Mouse (Mus musculus) naive thymus-derived CD4-positive, alpha-beta T cell, adult 2 months (primary cell): Measurements from ENCODE around the gene Pmm2.

Experiments used
- DNase-seq: peaks from one replicate; pipeline ENCODE4 v3.0.0-alpha.2; 2011; ENCODE audit warnings: low read depth

The Pmm2 gene

DNA sequence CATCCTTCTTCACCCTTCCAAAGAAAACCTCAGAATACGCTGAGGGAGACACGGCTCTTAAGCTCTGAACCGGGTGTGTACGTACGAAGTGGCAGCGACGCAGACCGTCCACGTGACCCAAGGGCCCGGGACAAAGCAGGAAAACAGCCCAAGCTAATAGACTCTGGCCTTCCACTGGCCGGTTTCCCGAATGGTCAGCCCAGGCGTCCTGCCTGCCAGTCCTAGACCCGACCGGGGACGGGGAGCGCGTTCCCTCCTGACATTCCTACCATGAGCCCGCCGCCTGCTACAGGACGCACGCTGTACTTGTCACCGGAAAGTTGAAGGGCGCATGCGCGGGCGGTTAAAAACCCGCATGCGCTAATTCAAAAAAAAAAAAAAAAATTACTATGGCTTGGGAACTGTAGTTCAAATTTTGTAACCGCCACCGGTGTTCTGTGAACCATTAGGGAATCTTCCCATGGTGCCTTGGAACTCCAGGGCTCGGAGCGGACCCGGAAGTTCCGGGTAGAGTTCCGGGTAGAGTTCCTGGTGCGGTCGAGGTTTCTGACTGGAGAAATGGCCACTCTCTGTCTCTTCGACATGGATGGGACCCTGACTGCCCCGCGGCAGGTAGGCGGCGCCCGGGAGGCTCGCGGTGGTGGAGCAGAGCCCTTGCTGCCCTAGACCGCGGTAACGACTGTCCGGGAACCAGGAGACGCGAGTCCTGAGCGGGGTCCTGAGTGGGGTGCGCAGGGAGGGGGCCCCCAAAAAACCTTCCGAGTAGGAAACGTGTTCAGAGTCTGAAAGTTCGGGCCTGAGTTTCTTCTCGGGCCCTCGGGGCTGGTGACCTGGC, at the start of gene Pmm2, which contains the start of gene Tmem186:
Gene Pmm2 (plus strand): TSS at position 458 of the 835 bp plus-strand sequence.
Gene Tmem186 (minus strand): TSS at position 496 of the 835 bp plus-strand sequence.
- DNase-seq: peak; percentile 93

DNA sequence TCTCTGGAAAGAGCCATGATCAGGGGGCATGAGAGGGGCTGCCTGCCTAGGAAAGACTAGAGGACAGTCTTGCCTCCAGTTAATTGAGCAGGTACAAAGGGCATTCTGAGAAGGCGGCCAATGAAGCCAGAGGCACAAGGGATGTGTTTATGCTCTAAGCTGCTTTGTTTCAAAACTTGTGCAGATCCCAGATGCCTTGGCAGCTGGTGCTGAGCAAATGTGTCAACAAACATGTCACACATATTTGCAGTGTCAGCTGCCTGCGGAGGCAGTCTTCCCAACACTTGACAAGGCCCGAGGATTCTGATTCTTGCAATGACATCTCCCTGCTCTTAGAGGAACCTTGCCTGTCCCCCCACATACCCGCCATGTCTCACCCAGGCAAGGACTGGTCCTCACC, 42.1 kb upstream of the Pmm2 start:
- no peak for DNase-seq

DNA sequence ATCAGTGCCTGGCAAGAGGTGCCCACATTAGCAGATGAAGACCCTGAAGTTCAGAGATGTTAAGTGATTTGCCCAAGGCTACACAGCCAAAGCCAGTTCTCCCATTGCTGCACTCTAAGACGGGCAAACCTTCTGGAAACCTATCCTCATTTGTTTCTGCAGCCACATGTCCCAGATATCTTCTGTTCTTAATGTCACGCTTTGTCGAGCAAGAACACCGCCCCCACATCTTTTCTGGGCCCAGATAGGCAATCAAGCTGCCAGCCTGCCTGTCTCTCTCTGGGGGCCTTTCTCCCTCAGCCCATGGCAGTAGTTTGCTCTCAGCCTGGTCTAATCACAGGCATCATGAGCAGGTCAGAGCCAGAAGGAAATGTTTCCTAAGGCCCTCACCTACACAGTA, 41.1 kb upstream of the Pmm2 start:
- DNase-seq: no peak

DNA sequence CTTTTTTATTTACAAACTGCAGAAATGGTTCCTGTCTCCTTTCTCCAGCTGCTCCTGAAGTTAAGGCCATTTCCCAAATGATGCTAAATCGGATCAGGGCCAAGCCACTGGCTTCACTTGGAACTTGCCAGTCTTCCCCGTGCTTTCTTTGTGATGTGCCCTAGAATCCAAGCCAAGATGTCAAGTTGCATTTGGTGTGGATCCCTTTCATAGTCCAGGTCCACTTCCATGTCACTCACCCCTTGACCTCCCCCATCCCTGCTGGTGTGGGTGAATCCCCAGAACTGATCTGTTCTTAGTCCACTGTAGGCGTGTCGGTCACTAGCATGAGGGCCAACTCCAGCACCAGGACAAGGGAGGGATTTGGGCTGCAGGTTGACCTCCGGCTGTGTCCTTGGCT, 40.0 kb upstream of the Pmm2 start:
- DNase-seq: no peak

DNA sequence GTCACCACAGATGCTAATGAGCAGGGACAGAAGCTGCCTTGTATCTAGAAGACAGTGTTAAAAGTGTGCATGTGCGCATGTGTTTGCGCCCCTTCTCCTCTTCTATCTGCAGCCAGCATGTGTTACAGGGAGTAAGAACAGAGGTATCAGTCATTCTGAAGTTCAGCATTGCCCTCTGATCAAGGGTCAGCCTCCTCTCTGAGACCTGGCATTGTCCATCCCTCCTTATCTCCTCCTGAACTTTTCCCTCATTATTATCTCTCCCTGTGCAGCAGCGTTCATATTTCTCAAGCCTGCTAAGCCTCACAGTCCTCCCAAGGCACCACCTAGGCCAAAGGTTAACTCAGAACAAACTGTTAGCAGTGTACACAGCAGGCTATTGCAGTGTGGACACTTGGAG, 33.7 kb upstream of the Pmm2 start:
- DNase-seq: no peak

DNA sequence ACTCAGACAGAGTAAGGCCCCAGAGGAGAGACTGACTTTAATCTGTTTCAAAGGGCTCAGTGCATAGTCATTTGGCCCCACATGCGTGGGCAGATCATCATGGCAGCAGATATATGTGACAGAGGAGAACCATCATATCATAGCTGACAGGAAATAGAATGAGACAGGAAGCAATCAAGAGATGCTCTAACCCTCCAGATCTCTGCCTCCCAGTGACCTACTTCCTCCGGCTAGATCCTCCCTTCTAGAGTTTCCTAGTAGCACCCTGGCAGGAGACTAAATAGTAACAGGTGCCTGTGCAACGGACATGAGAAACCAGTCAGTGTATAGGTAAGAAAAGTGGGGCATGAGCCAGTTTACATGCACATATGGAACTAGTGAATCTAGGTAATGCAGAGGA, 27.1 kb upstream of the Pmm2 start:
- DNase-seq: no peak

DNA sequence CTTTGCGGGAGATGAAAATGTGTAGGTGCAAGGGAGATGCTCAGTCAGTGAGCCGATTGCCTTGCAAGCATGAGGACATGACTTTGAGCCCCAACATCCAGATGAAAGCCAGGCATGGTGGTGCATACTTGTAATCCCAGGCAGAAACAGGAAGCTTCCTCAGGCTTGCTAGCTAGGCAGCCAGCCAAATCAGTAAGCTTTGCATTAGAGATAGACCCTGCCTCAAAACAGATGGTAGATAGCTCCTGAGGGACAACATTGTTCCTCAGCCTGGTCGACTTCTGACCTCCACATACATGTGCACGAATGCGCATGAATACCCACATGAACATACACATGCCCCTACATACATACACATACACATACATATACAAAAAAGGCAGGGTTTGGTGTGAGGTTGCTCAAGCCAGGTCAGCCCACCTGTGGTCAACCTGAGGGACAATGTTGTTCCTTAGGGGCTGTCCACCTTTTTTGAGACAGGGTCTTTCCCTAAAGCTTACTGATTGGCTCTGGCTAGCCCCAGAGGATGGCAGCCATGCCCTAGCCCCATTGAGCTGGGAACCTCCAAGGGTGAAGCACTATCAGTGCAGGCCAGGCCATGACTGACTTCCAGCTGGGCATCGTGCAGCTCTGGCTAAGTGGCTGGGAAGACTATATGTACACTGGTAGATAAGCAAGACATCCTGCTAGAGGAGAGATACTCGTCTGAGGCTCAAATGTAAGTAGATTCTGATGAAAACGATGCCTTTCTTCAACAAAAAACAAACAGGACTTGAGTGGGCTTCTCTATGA, 25.1 kb upstream of the Pmm2 start:
- no peak for DNase-seq

DNA sequence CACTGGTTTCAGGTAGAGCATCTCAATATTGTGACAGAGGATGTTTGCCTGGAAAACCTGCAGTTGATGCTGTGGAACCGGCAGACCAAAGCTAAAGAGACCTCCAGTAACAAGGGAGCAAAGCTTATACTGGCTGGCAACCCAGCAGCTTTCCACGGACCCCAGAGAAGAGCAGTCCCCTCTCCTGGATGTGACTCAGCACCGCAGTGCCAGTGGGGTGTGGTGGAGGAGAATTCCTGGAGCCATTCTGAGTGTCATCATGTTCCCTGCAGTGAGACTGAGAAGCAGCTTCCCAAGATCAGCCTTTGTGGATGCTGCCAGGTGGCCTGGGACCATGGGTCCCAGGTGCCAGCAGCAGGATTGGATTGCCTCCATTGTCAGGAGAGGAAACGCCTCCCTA, 24.4 kb upstream of the Pmm2 start:
- no peak for DNase-seq

DNA sequence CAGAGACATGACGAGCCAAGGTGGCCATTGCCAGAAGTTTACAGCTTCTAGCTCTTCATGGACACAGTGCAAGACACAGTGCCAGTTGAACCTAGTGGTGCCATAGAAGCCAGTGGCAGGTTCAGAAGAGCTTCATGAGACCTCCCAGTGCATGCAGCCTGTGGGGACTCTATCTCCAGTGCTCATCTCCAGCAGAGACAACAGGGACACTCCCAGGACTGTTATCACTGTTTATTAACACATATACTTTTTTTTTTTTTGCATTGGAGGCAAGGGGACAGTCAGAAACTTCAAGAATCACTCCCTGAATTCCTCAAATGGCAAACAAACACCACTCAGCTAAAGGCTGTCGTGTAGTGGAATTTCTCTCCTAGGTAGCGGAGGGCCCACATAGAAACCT, 24.0 kb upstream of the Pmm2 start:
- no peak for DNase-seq

DNA sequence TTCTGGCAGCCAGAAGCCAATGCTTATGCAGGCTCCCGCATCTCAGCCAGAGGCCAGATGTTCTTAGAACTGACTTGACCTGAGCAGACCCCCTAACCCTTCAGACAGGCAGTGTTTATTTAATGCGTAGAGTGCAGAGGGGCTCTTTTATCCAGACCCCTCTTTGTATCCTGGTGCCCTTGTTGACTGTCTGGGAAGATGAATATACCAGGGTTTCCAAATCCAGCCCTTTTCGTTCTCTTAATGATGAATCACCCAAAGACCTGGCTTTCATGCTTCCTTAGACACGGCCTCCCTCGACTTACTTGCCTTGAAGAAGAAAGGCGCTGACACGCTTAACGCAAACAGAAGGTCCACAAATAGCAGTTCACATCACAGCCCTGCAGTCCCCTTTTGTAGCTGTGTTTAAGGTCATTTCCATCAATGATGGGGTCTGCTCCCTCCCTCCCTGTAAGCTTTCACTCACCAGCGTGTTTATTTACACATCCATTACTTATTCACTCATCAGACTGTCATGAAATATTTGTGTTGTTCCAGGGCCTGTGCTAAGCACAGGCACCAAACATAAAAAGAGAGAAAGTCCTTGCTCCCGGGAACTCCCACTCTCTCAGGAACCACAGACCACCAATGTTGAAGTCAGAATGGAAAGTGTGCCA, 17.7 kb upstream of the Pmm2 start:
- DNase-seq: no peak

DNA sequence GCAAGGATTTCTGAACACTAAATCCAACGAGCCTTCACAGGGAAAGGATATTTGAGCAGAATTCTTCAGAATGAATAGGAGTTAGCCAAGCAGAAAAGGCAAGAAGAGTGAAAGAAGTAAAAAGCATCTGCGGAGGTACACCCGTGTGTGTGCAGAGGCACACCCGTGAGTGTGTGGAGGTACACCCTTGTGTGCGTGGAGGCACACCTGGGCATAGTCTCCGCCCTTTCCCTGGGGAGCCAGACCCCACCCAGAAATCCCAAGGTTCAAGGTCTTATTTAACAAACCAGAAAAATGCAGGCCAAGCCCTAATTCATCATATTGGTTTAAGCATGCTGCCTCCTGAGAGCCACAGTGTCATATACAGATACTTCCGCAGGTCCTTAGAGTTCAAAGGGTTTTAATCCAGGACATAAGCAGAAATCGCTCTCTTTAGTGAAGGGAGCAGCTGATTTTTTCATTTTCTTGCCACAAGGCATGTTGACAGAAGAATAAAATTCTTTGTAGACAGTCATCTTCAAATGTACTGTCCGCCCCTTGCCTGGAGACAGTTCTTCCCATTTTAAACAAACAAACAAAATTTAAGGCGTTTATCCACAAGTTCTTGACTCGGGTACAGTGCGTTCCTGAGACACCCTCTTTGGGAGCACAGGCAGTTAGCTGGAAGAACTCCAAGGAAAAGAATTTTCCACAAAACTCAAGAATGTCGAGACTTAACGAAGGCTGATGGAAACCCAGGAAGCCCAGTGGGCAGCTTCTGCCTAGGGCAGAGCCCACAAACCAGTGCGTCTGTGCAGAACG, 17.0 kb upstream of the Pmm2 start:
- no peak for DNase-seq

DNA sequence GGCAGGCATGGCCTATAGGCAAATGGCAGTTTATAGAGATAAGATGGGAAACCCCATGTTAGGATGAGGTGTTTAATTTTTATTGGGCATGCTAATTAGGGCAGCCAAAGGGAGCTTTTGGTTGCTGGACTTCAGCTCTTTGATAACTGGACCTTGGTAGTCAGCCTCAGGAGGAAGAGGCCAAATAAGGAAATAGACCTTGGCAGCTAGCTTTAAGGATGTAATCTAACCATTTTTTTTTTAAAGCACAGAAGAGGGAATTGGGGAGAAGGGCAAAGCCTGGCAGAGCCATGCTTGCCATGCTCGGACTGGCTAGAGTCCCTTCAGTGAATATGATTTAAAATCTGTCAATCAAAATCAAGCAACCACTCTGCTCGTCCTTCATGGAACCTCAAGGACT, 7.1 kb upstream of the Pmm2 start:
- DNase-seq: no peak

DNA sequence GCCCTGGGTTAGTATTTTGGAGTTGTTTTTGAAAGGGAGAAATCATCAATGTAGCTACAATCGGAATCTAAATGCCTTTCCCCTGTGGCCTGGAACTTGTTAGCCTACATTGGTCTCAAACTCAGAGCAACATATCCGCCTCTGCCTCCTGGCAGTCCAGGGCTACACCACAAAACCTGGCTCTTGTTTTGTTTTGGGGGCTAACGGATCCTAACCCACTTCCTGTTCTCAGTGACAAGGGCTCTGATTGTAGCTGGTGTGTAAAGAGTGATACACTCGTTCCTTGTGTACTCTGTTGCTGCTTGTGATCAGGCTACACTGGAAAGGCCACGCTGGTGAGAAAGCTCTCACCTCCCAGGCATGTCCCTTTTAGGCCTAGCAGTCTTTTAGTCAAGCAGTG, 6.0 kb upstream of the Pmm2 start:
- no peak for DNase-seq

DNA sequence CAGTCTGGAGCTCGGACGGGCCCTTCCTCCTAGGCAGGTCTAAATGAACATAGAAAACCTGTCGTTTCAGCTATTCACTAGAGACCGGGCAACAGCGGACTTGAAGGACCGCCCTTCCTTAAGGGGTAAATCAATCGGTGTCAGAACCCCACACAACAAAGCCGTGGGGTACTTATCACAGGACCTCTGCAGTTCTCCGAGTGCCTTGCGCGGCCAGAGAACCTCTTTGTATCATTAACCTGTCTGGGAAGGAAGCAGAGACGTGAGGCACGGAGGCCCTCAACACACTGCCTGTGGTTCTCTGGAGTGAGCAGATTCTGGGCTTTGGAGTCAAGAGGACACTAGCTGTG, 632 bp upstream of the Pmm2 start:
- no peak for DNase-seq

DNA sequence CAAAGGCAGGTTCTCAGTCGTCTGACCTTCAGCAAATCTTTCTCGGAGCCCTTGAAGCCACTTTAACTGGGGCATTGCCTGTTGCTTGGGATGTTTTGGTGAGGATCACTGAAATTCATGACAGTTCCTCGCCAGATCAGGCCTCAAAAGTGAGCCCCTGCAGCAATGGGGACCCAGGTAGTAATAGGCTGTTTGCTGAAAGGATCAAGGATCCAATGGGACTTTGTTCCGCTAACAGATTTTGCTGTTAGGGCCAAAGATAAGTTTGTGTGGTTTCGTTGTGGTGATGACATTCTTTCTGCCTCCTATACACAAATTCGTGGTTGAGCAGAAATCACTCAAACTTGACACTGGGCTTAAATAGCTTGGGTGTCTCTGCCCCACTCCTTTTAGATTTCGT, 657 bp downstream of the Pmm2 start:
- DNase-seq: no peak

DNA sequence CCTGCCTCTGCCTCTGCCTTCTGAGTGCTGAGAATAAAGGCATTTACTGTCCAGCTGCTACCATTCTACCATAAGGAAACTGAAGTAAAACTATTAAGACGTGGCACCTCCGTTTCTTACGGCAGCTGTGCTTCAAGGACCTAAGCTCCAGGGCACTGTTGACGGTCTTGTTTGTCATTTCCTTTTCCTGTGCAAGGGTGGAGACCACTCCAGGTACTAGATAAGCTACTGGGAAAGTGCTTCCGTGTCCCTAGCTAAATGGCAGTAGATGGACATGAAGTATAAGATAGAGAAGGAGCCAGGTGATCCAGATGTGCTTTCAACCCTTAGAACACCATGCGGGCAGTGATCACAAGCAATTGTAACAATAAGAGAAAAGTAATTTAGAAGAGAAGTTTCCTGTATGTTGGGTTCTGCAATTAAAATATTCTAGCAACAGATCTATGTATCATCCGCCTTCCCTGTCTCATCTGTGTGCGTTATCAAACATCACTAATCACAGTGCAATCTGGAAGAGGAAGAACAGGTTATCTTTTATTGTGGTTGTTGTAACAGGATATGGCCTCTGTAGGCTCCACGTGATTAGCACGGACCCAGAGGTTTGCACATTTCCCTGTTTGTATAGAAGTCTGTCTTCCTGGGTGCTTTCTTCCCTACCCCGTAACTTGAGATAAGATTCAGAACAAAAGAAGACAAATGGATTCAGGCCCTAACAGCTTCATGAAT, 2.2 kb downstream of the Pmm2 start:
- peak; percentile 66 for DNase-seq

DNA sequence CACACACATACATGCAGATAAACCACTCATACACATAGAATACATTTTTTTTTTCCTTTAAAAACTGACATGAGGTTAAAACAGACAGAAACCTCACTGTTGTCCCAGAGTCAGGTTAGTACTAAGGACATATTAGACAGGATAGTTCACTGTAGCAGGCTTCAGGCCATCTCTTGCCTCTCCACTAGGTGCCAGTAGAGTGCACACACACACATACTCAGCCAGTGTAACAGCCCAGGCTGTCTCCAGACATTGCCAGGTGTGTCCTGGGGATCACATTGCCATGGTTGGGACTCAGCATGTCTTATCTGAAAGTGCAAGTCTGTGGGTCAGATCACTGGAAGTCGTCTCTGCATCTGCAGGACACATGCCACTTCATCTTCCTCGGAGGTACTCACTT, 6.4 kb downstream of the Pmm2 start:
- peak; percentile 65 for DNase-seq

DNA sequence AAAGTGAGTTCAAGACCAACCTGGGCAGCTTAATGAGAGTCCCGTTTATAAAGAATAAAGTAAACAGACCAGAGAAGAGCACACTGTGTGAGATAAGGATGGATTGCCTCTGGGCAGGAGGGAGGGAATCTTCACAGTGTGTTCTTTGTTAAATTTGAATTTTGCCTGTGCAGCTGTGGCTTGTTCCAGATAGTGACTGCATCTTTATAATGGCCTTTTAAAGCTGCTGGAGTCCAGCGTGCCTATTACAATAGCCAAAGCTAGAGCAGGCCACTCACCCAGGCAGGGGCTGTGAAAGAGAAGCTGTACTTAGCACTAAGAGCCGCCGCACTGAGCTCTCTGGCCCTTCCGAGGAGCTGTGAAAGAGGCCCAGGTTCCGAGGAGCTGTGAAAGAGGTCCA, 8.1 kb downstream of the Pmm2 start:
- no peak for DNase-seq

DNA sequence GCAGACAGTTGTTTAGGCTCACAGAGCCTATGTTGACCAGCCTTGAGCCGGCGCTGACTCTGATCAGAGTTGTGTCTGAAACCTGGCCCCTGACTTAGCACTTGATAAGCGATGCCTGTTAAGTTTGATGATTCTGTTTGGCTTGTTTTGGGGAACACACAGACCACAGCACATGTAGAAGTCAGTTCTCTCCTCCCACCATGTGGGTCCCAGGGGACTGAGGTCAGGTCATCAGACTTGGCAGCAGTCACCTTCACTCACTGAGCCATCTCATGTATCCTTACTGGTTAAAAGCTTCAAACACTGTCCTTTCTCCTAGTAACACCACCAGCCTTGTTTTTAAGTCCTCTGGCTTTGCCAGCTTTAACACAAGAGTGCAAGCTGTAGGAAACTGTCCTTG, 12.5 kb downstream of the Pmm2 start:
- DNase-seq: no peak

DNA sequence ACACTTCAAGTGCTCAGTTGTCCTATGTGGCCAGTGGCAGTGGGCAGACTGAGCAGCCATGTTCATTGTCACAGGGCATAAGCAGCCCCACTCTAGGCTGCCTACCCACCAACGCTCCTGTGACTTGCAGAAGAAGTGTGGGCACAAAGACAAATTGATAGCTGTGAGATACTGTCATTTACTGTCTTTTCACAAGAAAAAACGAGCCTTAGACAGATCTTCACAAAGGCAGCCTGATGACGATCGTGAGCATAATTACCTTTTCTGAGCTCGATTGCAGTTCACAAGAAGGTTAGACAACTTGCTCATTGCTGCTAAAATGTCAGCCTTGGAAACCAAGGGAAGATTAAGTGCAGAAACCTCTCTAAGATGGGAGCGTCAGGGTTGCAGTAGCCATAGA, 17.6 kb downstream of the Pmm2 start:
- DNase-seq: no peak

DNA sequence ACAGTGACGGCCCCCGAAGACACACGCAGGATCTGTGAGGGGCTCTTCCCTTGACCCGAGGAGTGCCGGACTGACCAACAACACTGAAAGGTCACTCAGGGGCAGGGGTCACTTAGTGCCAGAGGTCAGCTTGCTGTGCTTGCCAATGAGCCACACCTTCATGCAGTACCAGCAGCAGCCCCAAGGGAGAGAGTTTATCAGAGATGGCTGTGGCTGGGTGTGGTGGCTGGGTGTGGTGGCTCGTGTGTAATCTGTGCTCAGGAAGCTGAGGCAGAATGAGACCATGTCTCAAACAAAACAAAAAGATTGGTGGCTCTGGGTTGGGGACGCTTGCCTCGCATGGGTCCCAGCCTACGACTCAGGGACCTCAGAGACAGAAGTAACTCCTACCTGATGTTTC, 18.1 kb downstream of the Pmm2 start:
- DNase-seq: no peak

DNA sequence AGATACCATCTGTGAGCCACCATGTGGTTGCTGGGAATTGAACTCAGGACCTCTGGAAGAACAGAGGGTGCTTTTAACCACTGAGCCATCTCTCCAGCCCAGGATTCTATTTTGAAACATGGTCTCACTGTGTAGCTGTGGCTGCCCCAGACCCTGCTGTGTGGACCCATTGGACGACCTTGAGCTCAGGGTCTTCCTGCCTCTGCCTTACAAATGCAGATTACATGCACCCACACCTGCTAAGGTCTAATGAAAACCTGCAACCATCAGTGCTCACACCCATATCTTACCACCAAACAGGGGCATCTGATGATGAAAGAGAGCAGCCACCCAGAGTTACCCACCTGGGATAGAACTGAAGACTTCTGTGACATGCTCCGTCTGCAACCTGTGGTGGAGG, 18.8 kb downstream of the Pmm2 start:
- no peak for DNase-seq
